Mouse (Mus musculus) kidney, adult 8-10 months (tissue): ENCODE results near the gene Fancc.
A peak's percentile ranks its signal among the peaks of the same experiment; 100 is the strongest.
"Not testable (repeated sequence)": the region's sequence is repeated elsewhere in the genome, so short reads cannot be mapped to it uniquely, and the experiment has no call there.

Experiments used
- DNase-seq, 2 experiments: peaks; one replicate each; pipeline ENCODE4 v3.0.0; 2022

Fancc gene

DNA sequence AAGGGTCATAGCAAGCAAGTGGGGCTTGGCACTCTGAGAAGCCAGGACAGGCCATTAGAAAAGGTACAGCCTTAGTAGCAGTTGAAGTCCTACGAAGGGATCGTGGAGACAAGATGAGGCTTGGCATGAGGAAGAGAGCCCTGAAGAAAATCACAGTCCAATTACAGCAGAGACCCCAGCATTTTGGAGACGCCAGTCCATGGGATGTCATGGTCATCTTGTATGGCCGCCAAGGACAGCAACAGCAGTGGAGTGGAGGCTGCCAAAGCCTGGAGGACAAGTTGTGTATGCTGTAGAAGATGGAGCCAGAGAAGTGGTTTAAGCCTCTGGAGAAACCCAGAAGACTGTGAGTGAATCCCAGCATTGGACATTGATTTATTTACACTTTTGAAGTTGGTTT, 84.4 kb downstream of the Fancc start:
- no peak for DNase-seq

DNA sequence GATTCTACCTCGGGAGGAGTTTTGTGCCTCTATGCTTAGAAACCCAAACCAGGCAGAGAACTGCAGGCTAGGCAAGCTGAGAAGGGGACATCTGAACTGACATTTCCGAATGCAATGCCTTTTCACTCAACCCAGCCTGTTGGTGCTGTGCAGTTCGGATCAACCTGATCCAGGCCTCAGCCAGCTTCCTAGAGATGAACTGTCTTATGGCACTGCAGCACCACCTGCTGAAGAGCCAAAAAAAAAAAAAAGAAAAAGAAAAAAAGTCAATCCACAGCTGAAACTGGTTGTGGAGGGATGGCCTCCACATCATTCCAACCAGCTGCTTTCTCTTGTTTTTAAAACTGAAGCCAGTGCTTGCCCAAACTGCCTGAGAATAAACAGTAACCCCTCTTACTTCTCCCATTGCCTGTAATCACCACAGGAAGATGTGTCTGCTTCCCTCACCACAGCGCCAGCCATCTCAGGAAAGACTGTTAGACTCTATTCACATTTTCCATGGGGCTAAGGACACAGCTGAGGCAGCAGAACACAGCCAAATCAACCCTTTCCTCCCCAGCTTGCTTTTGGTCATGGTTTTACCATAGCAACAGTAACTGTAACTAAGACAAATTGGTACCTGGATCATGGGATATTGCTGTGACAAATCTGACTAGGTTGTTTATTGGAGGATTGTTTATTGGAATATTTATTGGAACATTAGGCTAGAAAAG, 85.6 kb downstream of the Fancc start:
- no peak for DNase-seq

DNA sequence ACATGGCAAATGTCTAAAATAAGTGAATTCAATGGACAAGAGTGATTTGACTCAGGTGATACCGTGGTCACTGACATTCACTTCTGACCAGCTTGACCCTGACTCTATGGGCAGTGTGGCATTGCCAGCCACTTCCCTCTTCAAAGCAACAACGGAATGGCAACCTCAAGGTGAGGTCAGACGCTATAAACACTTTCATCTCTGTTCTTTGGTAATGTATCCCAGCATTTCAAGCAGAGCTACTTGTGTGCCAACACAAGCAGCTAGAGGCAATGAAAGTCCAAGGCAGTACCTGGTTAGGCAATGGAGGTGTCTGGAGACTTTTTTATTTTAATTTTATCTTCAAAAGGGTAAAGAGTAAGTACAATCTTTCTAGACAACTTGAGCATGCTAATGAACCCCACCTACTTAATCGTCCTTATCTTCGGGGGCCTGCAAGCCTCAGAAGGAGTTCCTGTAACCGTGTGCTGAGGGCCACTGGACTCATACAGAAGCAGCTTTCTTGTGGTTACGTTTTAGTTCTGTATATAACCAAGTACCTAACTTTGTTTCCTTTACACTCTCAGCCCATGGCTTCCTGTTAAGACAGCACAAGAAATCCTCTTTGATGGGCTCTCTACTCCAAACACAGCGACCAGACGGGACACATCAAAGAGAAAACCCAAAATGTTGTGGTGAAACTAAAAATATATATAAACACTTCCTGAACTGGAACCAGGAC, 86.3 kb downstream of the Fancc start:
- peak in 1 of 2 experiments; percentile 34 for DNase-seq

DNA sequence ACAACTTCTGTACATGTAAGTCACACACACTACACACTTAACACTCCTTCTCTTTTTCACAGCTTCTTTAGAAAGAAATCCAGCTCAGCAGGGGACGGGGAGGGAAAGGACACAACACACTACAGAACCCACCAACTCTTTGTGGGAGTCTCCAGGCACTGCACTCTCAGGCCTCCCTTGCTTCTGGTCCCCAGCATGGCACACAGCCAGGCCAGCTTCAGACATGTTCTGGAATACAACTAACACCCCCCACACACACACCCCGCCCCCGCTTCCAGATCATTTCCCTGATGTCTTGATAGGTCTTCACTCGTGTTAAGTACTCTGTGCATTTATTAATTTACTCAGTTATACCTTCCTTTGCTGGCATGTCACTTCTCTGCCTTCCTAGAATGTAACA, 91.9 kb downstream of the Fancc start:
- DNase-seq = no peak

DNA sequence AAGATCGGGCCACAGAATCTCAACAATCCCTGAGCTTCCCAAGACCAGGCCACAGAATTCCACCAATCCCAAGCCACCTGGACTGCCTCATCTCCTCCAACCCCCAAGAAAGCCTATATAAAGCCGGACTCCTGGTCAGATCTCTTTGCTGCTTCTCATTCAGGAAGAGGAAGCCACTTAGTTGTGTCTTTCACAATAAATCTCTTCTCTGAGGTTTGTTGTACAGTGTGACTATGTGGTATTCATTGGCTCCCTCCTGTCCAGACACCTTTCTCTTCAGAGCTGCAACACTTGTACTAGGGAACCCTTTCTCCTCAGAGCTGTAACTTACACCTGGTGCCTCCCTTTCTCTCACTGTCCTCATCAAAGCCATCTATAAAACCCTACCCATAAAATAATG, 92.4 kb downstream of the Fancc start:
- no peak for DNase-seq

DNA sequence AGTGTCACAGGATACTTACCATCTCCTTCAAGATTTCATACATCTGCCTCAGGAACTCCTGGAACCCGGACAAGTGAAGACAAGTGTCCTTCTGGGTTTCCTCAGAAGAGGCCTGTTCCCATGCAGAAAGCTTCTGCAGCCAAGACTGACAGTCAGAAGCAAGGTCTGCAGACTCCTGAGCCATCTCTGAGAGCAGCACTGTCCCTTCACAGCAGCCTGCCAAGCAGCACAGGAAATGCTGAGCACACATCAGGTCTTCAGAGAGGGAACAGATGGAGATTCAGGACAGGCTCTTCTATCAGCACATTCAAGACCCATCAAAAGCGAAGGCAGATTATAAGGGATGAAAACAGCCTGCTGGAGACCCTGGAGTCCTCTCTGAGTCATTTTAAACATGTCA, 94.3 kb downstream of the Fancc start:
- DNase-seq = no peak

DNA sequence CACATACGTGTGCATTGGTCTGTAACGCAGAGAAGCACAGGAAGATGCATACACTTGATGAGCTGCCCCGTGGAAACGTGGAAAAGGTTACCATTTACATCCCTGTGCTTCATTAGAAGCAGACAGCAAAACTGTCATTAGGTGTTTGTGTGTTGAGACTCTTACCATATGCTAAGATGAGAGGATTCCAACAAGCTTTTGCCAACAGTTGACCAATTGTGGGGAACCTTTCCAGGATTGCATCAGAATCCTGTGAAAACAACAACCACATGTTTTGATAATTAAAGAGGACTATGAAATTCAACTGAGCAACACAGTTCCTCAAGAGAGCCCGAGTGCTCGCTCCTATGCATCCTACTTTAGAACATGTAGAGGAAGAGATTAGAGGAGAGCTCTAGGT, 97.0 kb downstream of the Fancc start:
- no peak for DNase-seq

DNA sequence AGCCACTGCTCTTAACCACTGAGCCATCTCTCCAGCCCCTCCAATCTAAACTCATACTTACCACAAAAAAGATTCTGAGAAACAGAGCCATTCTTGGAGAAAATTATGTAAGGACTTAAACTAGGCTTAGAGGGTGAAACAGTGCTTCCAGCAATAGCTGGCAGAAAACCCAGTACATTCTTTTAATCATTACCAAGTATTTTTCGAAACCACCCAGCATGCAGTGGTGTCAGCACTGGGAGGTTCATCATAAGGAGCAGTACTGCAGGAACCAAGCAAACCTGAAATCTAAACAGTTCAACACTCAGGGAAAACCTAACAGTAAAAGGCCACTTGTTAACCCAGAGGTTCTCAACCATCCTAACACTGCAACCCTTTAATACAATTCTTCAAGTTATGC, 99.7 kb downstream of the Fancc start:
- DNase-seq = peak; percentile 69 to 94

DNA sequence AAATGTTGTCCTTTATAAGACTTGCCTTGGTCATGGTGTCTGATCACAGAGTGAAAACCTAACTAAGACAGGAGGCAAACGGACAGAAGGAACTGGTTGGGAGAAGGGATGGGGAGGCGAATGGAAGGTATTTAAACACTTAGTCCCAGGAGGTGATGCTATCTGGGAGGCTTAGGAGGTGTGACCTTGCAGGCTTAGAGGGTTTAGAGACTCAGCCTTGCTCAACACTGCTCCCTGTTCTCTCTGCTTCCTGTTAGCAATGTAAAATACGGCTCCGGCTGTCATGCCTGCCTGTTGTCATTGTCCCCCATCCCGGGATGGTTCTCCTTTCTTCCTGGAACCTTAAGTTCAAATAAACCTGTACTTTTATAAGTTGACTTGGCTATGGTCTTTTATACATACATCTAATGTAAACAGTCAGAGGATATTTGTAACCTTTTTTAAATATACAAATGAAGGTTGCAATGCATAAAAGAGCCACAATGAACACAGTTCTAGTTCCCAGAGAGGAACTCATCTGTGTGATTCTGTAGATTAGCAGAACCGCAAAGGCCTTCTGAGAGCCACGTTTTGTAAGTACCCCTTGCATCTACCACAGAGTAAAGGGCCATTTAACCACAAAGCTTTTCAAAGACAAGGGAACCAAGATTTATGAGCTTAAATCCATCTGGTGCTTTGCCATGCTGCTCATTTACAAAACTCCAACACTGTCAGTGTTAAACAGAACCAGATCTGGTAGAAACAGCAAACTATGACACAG, 102.6 kb downstream of the Fancc start:
- no peak for DNase-seq

DNA sequence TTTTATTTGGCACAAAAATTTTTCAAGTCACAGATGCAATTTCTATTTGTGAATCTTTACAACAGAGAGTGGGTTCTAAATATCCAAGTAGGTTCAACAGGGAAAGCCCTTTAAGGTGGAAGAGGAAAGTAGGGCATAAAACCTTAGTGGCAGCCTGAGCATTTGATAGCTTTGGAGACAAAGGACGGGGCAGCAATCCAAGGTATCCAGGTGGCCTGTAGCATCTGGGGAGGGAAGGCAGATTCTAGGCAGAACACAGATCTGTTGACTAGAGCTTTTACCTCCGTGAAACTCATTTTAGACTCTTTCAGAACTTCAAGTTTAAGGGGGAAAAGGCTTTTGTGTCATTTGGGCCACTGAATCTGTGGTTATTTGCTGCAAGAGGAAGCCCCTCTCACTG, 111.8 kb downstream of the Fancc start:
- DNase-seq = no peak

DNA sequence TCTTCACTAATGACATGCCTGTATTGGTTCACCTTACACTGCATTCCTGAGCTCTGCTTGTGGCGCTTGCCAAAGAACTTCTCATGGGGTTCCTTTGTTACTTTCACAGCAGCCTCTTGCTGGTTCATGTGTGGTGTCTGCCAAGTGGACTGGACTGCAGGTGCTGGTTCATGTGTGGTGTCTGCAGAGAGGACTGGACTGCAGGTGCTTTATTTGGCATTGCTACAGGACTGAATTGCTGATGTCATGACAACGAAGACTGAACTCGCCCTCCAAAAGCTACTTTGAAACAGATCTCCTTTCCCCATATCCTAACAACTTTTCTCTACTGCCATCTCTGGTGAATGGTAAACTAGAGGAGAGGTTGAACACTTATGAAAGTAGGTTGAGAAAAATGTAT, 112.3 kb downstream of the Fancc start:
- DNase-seq = no peak

DNA sequence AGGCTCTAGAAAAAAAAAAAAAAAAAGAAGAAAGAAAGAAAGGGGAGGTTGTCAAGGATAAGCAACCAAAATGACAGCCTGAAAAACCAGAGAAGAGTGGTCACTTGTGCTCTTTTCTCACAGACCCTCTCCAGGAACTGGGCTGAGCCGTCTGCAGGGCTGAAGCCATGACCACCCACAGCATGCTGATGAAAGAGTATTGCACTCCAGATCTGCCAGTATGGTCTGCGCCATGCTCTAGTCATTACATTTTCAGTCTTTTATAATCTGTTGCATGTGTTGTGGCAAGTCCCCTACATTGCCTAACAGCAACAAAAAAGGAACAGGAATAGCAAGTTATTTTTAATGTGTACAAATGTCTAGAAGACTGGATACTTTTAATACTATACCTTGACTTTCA, 114.9 kb downstream of the Fancc start:
- no peak for DNase-seq

DNA sequence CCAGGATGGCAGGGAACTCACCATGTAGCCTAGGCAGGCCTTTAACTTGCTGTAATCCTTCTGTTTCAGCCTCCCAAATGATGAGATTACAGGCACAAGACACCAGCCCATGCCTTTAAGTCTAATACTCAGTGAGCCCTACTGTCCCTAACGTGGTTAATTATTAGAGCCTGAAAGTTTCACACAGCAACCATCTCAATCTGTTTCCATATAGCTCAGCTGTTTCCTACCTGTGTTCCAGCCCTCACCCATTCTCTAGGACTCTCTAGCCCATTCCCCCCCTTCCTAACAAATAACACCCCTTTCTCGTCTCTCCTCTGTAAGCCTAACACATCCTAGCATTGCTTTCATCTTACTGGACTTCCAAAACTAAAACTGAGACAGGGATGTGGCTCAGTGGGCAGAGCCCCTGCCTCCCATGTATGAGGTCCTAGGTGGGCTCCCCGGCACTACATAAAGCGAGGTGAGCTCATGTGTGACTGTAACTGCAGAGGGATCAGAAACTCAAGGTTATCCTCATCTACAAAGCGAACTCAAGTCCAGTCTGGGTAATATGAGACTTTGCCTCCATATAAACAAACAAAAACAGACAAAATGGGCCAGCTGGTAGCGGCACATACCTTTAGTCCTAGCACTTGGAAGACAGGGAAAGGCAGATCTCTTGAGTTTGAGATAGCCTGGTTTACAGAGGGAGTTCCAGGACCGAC, 123.5 kb downstream of the Fancc start:
- no peak for DNase-seq

DNA sequence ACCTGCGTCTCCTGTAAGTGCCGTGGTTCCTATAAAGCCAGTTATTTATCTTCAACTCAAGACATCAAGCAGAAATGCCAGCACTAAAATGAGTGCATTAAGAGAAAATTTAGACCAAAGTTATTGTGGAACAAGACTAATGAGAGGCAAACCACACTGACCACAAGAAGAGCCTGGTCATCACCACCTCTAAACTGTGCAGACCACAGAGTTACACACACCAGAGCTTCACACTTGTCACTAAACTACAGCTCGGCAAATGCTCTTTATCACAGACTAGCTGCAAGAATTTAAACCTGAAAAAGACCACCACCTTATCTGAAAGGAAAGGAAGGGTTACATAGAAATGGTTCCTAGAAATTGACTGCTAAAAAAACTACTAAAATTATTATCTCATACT, 135.3 kb downstream of the Fancc start:
- DNase-seq = no peak

DNA sequence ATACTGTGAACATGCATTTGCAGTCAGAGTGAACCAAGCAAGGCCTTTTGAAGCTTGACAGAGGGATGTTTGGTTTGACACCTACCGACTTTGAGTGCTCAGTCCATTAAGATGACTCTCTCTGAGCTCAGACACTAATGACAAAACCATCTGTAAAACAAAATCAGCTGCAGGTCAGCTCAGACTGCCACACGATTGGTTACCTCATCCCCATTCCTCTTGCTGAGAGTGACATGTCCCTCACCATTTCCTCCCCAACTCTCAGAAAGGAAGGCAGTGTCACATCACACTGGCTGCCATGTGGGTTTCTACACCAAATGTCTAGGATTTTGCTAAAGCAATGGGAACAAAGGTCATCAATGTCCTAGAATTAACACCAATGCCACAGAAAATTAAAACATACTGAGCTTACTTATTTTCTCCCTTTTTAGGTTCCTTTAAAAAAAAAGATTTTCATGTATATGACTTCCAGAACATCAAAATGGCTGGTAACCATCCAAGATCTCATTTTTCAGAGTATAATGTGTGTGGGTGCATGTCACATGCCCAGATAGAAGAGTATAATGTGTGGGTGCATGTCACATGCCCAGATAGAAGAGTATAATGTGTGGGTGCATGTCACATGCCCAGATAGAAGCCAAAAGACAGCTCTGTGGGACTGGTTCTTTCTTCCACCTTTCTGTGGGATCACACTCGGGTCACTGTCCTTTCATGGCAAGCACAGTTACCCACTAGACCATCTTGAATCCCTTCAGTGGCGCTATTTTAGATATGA, 136.8 kb downstream of the Fancc start:
- no peak for DNase-seq

DNA sequence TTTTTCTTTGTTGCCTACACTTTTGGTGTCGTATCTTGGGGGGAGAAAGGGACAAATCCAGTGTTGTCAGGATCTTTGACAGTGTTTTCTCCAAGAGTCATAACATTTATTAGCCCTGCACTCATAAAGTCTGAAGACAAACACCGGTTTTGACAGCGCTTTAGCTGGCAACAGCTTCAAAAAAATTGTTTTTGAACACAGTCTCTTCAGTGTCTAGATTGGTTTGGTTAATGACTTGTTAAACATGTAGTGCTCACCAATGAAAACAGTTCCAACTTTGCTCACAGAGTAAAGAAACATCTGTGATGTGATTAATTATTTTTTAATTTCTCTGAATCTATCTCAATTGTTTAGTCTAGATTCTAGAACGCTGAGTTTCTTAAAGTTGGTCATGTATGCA, 137.7 kb downstream of the Fancc start:
- DNase-seq = no peak

DNA sequence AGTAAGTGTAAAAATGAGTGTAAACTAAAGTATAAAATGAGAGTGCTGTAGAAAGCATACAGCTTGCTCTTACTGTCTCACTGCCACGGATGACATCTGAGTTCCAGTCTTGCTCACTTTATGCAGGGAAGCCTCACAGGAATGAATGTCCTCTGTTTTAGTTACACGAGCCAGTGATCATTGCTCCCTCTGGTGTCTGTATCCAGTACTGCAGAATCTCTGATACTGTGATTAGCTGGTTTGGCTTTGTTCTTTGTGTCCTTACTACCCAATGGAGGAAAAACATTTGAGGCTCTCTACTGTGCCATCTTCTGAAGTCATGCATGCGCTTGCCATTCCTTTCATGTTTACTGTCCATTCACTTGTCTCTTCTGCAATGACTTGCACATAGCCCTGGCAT, 140.5 kb downstream of the Fancc start:
- DNase-seq = peak; percentile 47 to 78

DNA sequence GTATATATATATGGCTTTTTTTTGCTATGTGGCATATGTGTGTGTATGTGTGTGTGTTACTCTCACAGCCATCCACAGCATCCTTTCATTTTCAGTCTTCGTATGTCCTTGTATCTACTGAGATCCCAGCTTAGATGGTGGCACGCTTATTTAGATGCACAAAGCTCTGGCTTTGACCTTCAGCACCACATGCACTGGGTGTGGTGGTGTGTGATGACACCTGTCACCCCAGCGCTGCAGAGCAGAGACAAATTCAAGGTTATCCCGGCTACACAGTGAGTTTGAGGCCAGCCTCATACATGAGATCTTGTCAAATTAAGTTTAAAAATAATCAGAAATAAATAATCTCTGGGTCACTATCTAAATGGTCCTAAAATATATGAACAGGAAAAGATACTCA, 141.0 kb downstream of the Fancc start:
- DNase-seq = no peak

DNA sequence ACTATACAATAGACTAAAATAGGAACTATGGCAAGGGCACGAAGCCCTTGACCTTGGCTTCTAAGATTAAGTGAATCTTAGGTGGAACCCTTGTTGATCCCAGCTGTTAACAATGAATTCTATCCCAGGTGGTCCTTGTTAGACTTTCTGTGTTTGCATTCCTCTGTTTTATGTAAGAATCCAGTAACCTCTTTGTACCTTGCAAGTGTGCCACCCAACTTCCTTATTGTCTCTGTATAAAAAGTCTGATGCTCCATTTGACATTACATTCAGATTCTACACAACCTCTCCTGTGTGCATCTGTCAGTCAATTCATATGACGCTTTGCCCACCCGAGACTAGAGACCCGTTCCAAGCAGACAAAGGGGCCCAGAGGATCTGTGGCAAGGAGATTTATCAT, 143.8 kb downstream of the Fancc start:
- DNase-seq = not testable (repeated sequence)

DNA sequence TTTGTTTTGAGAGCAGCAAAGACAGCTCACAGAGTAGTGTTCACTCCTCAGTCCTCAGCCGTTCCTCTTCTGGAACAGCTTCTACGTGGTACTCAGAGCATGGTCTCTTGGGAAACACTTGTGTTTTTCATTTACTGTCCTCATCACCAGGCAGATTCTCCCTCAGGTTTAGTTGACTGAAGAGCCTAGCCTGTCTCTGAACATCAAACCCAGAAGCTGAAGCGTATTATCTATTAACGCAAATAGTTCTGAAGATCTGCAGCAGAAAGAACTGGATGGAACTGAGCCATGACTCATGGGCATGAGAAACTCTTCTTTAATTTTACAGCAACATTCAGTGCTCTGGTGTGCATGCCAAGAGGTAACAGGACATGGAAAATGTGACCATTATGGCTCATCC, 147.0 kb downstream of the Fancc start:
- no peak for DNase-seq

DNA sequence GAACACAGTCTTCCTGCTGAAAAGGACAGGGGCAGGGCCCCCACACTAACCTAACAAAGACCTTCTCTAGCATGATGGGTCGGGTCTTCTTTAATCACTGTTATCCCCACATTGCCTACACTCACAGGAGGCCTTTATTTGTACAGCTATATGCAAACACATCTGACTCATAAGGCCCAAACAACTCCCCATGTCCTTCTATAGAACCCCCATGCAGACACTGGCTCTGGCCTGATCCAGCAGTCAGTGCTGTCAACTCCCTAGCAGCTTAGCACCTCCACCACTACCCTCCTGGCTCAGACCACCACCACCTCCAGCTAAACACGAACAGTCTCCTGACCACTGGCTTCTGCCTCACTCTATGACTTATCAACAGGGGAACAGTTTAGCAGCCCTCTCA, 149.4 kb downstream of the Fancc start:
- no peak for DNase-seq

DNA sequence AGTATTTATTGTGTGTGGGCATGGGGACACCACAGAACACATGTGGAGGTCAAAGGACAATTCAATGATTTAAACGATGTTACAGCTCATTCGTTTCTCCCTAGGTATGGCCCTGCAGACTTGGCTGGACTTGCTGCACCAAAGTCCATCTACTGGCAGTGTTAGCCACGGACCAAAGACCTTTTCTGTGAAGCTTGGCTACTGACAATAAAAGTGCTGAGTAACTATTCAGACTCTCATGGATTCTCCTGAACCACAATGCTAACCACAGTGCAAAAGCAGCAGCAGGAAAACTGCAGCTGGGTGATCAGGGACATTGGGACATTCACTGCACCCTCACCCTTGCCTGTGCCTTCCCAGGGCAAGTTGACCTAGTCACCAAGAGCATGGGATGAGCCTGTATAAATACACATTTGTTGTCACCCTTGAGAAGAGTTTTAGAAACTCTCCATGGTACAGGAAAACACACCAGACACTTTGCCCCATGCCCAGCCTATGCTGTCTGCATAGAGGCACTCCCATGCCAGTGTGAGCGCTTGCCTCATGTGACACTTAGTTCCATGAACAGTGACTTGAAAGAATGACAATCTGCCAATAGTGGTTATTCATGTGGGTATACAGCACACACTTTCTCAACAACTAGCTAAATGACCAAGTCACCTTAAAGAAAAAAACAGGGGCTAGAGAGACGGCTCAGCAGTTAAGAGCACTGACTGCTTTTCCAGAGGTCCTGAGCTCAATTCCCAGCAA, 151.4 kb downstream of the Fancc start:
- DNase-seq = peak; percentile 67 to 79
